Comparison of ENCODE assay signal across 14 mouse cellular contexts in genomic region chr11:114544212-114544611, GRCm38 (mm10).
DNase-seq lines count a peak whose midpoint lies in the region; ATAC-seq lines count a peak whose summit lies in the region.
"Had no signal": no experiment of that assay in that cellular context is flagged by ENCODE, and none has a peak within 500 bp of the region (broad histone marks: within the 10 kb centered on the region; RNA-seq: fewer than 3 reads in every experiment).

No protein-coding gene starts in this region.

- 75% methylated on average over 3 of the region's 3 CpGs for WGBS in hindbrain, embryonic 10.5 days
- 38% methylated on average over 3 of the region's 3 CpGs for WGBS in hindbrain, embryonic 16.5 days
- WGBS in midbrain, embryonic 12.5 days: 71% methylated on average over 3 of the region's 3 CpGs
- 76% methylated on average over 3 of the region's 3 CpGs for WGBS in midbrain, embryonic 10.5 days
- WGBS in embryonic facial prominence, embryonic 11.5 days: 76% methylated on average over 3 of the region's 3 CpGs
- WGBS in intestine, embryonic 15.5 days: 63% methylated on average over 3 of the region's 3 CpGs

- no peak overlapping the region for H3K4me2 ChIP-seq in hindbrain, embryonic 16.5 days (ENCODE audit: low read length)
- no peak overlapping the region for H3K4me2 ChIP-seq in midbrain, embryonic 12.5 days (replicated peaks)
- no peak overlapping the region for H3K4me2 ChIP-seq in embryonic facial prominence, embryonic 11.5 days (ENCODE audit: low read depth, low read length)
- no peak overlapping the region for H3K4me2 ChIP-seq in intestine, embryonic 15.5 days (replicated peaks)
- H3K4me2 ChIP-seq: heart, embryonic 13.5 days; limb, embryonic 15.5 days had no signal

- H3K4me1 ChIP-seq in hindbrain, embryonic 10.5 days (replicated peaks): peaks cover 39% of the 10 kb centered on the region
- no peaks in the 10 kb centered on the region for H3K4me1 ChIP-seq in hindbrain, embryonic 16.5 days (ENCODE audit: control insufficient read depth, insufficient read depth, low read depth, low read length)
- H3K4me1 ChIP-seq in midbrain, embryonic 12.5 days: peaks cover 25% of the 10 kb centered on the region
- H3K4me1 ChIP-seq in midbrain, embryonic 10.5 days: peaks cover 32% of the 10 kb centered on the region
- H3K4me1 ChIP-seq in embryonic facial prominence, embryonic 11.5 days (ENCODE audit: control insufficient read depth, insufficient read depth, low read length): no peaks in the 10 kb centered on the region
- H3K4me1 ChIP-seq in intestine, embryonic 15.5 days (replicated peaks): no peaks in the 10 kb centered on the region
- H3K4me1 ChIP-seq: limb, embryonic 15.5 days had no signal

- H3K4me3 ChIP-seq in hindbrain, embryonic 10.5 days: no peak overlapping the region
- no peak overlapping the region for H3K4me3 ChIP-seq in hindbrain, embryonic 16.5 days (ENCODE audit: low read length)
- H3K4me3 ChIP-seq in midbrain, embryonic 12.5 days: no peak overlapping the region
- H3K4me3 ChIP-seq in midbrain, embryonic 10.5 days: no peak overlapping the region
- no peak overlapping the region for H3K4me3 ChIP-seq in embryonic facial prominence, embryonic 11.5 days (ENCODE audit: low read depth, low read length)
- H3K4me3 ChIP-seq in intestine, embryonic 15.5 days (replicated peaks): no peak overlapping the region
- H3K4me3 ChIP-seq: heart, embryonic 13.5 days; limb, embryonic 15.5 days had no signal

- H3K27me3 ChIP-seq in hindbrain, embryonic 10.5 days (ENCODE audit: insufficient read depth, poor library complexity, severe bottlenecking): no peaks in the 10 kb centered on the region
- no peaks in the 10 kb centered on the region for H3K27me3 ChIP-seq in hindbrain, embryonic 16.5 days (replicated peaks; ENCODE audit: control insufficient read depth, insufficient read depth, low read length)
- no peaks in the 10 kb centered on the region; the same call in 1 of the 2 replicates for H3K27me3 ChIP-seq in midbrain, embryonic 12.5 days
- H3K27me3 ChIP-seq in midbrain, embryonic 10.5 days (ENCODE audit: low read depth, poor library complexity, severe bottlenecking): no peaks in the 10 kb centered on the region
- H3K27me3 ChIP-seq in embryonic facial prominence, embryonic 11.5 days (ENCODE audit: control insufficient read depth, insufficient read depth, low read length): no peaks in the 10 kb centered on the region
- H3K27me3 ChIP-seq in intestine, embryonic 15.5 days (replicated peaks): no peaks in the 10 kb centered on the region
- H3K27me3 ChIP-seq: heart, embryonic 13.5 days; limb, embryonic 15.5 days had no signal

- H3K36me3 ChIP-seq in hindbrain, embryonic 10.5 days: no peaks in the 10 kb centered on the region
- H3K36me3 ChIP-seq in hindbrain, embryonic 16.5 days (ENCODE audit: control insufficient read depth, insufficient read depth, low read length): no peaks in the 10 kb centered on the region
- H3K36me3 ChIP-seq in midbrain, embryonic 12.5 days: no peaks in the 10 kb centered on the region
- H3K36me3 ChIP-seq in midbrain, embryonic 10.5 days: no peaks in the 10 kb centered on the region
- H3K36me3 ChIP-seq in embryonic facial prominence, embryonic 11.5 days (replicated peaks; ENCODE audit: control insufficient read depth, insufficient read depth, low read depth, low read length): no peaks in the 10 kb centered on the region
- H3K36me3 ChIP-seq in intestine, embryonic 15.5 days: no peaks in the 10 kb centered on the region
- H3K36me3 ChIP-seq: heart, embryonic 13.5 days; limb, embryonic 15.5 days had no signal

- intact Hi-C loops in gastrocnemius, postnatal 36 days (cut with DNase I): no loop called here

- H3K27ac ChIP-seq in hindbrain, embryonic 10.5 days: 0 out of 2 replicates have a peak overlapping the region, but pooled peaks have one; percentile 5
- no peak overlapping the region for H3K27ac ChIP-seq in hindbrain, embryonic 16.5 days (ENCODE audit: low read depth, low read length)
- H3K27ac ChIP-seq in midbrain, embryonic 12.5 days (replicated peaks): no peak overlapping the region
- no peak overlapping the region for H3K27ac ChIP-seq in midbrain, embryonic 10.5 days (replicated peaks)
- no peak overlapping the region for H3K27ac ChIP-seq in embryonic facial prominence, embryonic 11.5 days (replicated peaks; ENCODE audit: low read depth, low read length)
- H3K27ac ChIP-seq in intestine, embryonic 15.5 days: no peak overlapping the region
- H3K27ac ChIP-seq: heart, embryonic 13.5 days; limb, embryonic 15.5 days; macrophage had no signal

- H3K9ac ChIP-seq in hindbrain, embryonic 16.5 days (ENCODE audit: low read depth, low read length): no peak overlapping the region
- no peak overlapping the region for H3K9ac ChIP-seq in midbrain, embryonic 12.5 days (replicated peaks)
- peak overlapping the region; percentile 9; the same call in 1 of the 2 replicates for H3K9ac ChIP-seq in embryonic facial prominence, embryonic 11.5 days (replicated peaks; ENCODE audit: low read length)
- H3K9ac ChIP-seq in intestine, embryonic 15.5 days: no peak overlapping the region
- H3K9ac ChIP-seq: heart, embryonic 13.5 days; limb, embryonic 15.5 days had no signal

- ATAC-seq in hindbrain, embryonic 16.5 days: no peak
- ATAC-seq in midbrain, embryonic 12.5 days (ENCODE audit: low FRiP score, low read depth): peak; percentile 30; the same call in 1 of the 2 replicates
- no peak for ATAC-seq in embryonic facial prominence, embryonic 11.5 days (replicated peaks; ENCODE audit: insufficient number of reproducible peaks, low FRiP score, low TSS enrichment, low read depth)
- no peak for ATAC-seq in intestine, embryonic 15.5 days

- no peaks in the 10 kb centered on the region for H3K9me3 ChIP-seq in hindbrain, embryonic 10.5 days
- H3K9me3 ChIP-seq in hindbrain, embryonic 16.5 days (ENCODE audit: control insufficient read depth, low read length): peaks cover 5% of the 10 kb centered on the region; the same call in 1 of the 2 replicates
- peaks cover 7% of the 10 kb centered on the region; the same call in 1 of the 2 replicates for H3K9me3 ChIP-seq in midbrain, embryonic 12.5 days
- H3K9me3 ChIP-seq in midbrain, embryonic 10.5 days (replicated peaks): peaks cover 12% of the 10 kb centered on the region; the same call in 1 of the 2 replicates
- no peaks in the 10 kb centered on the region for H3K9me3 ChIP-seq in embryonic facial prominence, embryonic 11.5 days (replicated peaks; ENCODE audit: control insufficient read depth, low read length)
- H3K9me3 ChIP-seq in intestine, embryonic 15.5 days: no peaks in the 10 kb centered on the region
- H3K9me3 ChIP-seq: heart, embryonic 13.5 days; limb, embryonic 15.5 days had no signal

- DNase-seq in hindbrain, embryonic 10.5 days (ENCODE audit: low spot score): no peak
- no peak for DNase-seq in midbrain, embryonic 10.5 days (ENCODE audit: low spot score)
- DNase-seq in embryonic facial prominence, embryonic 11.5 days (ENCODE audit: low spot score): no peak
- DNase-seq in lung, postnatal 14 days: peak; percentile 6
- DNase-seq in gastrocnemius, postnatal 36 days: no peak
- DNase-seq: cerebellum, adult 11-12 months; kidney, adult 9 months; right cerebral cortex, adult 18-20 months had no signal
